Mouse (Mus musculus) embryonic facial prominence, embryonic 11.5 days (tissue): ENCODE data around the gene Ddx49. TPM values are rescaled to one million over a fixed set of nuclear protein-coding genes. Genes with fewer than 3 reads are reported as not detected.
A peak's percentile ranks its signal among the peaks of the same experiment; 100 is the strongest.

ENCODE experiments used
- ATAC-seq: fragments of 200-750 bp; cut with Nextera tagmentation; replicated peaks from 2 replicates; pipeline ENCODE4 v1.8.0; 2017; ENCODE audit warnings: low read depth; ENCODE audit not compliant: insufficient number of reproducible peaks, low FRiP score, low TSS enrichment
- DNase-seq: peaks from one replicate; pipeline ENCODE4 v3.0.0-alpha.2; 2015; ENCODE audit warnings: low spot score
- H3K27ac ChIP-seq: fragments of 300-500 bp; sonication (generic); replicated peaks from 2 replicates; pipeline ENCODE4 v1.5.1; 2014; ENCODE audit warnings: mild to moderate bottlenecking, low read depth, low read length, control low read depth
- H3K27me3 ChIP-seq: fragments of 300-500 bp; sonication (generic); 2 replicates; pipeline ENCODE4 v1.6.1; 2014; ENCODE audit warnings: mild to moderate bottlenecking, low read length, moderate library complexity, mixed read lengths; ENCODE audit not compliant: control insufficient read depth, insufficient read depth
- H3K36me3 ChIP-seq: fragments of 300-500 bp; sonication (generic); replicated peaks from 2 replicates; pipeline ENCODE4 v1.6.1; 2014; ENCODE audit warnings: low read depth, mild to moderate bottlenecking, low read length, moderate library complexity, mixed read lengths; ENCODE audit not compliant: control insufficient read depth, insufficient read depth
- H3K4me1 ChIP-seq: fragments of 300-500 bp; sonication (generic); 2 replicates; pipeline ENCODE4 v1.6.1; 2014; ENCODE audit warnings: low read length, mixed read lengths; ENCODE audit not compliant: control insufficient read depth, insufficient read depth
- H3K4me2 ChIP-seq: fragments of 300-500 bp; sonication (generic); 2 replicates; pipeline ENCODE4 v1.6.1; 2014; ENCODE audit warnings: low read depth, mild to moderate bottlenecking, control low read depth, low read length, moderate library complexity
- H3K4me3 ChIP-seq: fragments of 300-500 bp; sonication (generic); 2 replicates; pipeline ENCODE4 v1.5.1; 2014; ENCODE audit warnings: low read depth, low read length, control low read depth
- H3K9ac ChIP-seq: fragments of 300-500 bp; sonication (generic); replicated peaks from 2 replicates; pipeline ENCODE4 v1.6.1; 2014; ENCODE audit warnings: mild to moderate bottlenecking, control low read depth, low read length
- H3K9me3 ChIP-seq: fragments of 300-500 bp; sonication (generic); replicated peaks from 2 replicates; pipeline ENCODE4 v1.6.1; 2016; ENCODE audit warnings: mild to moderate bottlenecking, low read length, inconsistent platforms, mixed read lengths; ENCODE audit not compliant: control insufficient read depth
- WGBS: fragments of 180-500 bp; shearing (Covaris S2); extraction: QIAGEN DNeasy Blood & Tissue Kit; methylation state at CpG from one replicate; pipeline ENCODE4 v1.1.7; 2014; 5-methylcytosine and 5-hydroxymethylcytosine counted together
- polyA plus RNA-seq: library from polyadenylated mRNA; unstranded; fragments of >200 nt; fragmentation: Nextera tagmentation; extraction: Ambion mirVana; gene quantifications from 2 replicates; pipeline ENCODE4 v1.2.1, GENCODE M21; 2014

The Ddx49 gene
- polyA plus RNA-seq, 1 experiment from 2014 or later: 51.4 TPM

- Histone ChIP-seq H3K36me3 (peaks cover 26% of the 10 kb centered on the region), H3K9ac (peak overlapping the region; percentile 99), H3K4me2 (peak overlapping the region; percentile 74), H3K4me1 (no peaks in the 10 kb centered on the region), H3K9me3 (no peaks in the 10 kb centered on the region), H3K4me3 (peak overlapping the region; percentile 84), H3K27me3 (no peaks in the 10 kb centered on the region), H3K27ac (peak overlapping the region; percentile 64)
- DNase-seq (peak; percentile 32), ATAC-seq (peak; percentile 56)
- under 1% methylated on average over 55 of the region's 55 CpGs for WGBS
Measured at GRCm38 (mm10) chr8:70283136-70284077, 18.9 kb downstream of the Ddx49 start.

GRCm38 (mm10) chr8:70282603-70283135 is 19.6 kb downstream of the Ddx49 start, which contains the start of gene Homer3:
Gene Homer3, plus strand, starts transcription at chr8:70282827.
- H3K36me3 ChIP-seq: peaks cover 22% of the 10 kb centered on the region
- WGBS: under 1% methylated on average over 35 of the region's 36 CpGs
- peak; percentile 89 for ATAC-seq
- peak within 1 kb of the TSS; percentile 74 for H3K4me2 ChIP-seq
- peak within 1 kb of the TSS; percentile 84 for H3K4me3 ChIP-seq
- peak; percentile 93 for DNase-seq
- no peaks in the 10 kb centered on the region for H3K9me3 ChIP-seq
- H3K27ac ChIP-seq: peak within 1 kb of the TSS; percentile 64
- H3K9ac ChIP-seq: peak within 1 kb of the TSS; percentile 99
- no peaks in the 10 kb centered on the region for H3K4me1 ChIP-seq
- no peaks in the 10 kb centered on the region for H3K27me3 ChIP-seq

- Histone ChIP-seq H3K27me3 (no peaks in the 10 kb centered on the region), H3K9me3 (no peaks in the 10 kb centered on the region), H3K9ac (no peak overlapping the region), H3K4me3 (no peak overlapping the region), H3K36me3 (peaks cover 13% of the 10 kb centered on the region), H3K4me1 (no peaks in the 10 kb centered on the region), H3K4me2 (no peak overlapping the region), H3K27ac (no peak overlapping the region)
- WGBS: 61% methylated on average over 3 of the region's 3 CpGs
- DNase-seq (no peak), ATAC-seq (no peak)
Measured at GRCm38 (mm10) chr8:70281001-70281400, 21.3 kb downstream of the Ddx49 start.

GRCm38 (mm10) chr8:70279266-70279665 is 23.0 kb downstream of the Ddx49 start:
- H3K9ac ChIP-seq: 0 out of 2 replicates have a peak overlapping the region, but pooled peaks have one; percentile 32
- no peaks in the 10 kb centered on the region for H3K36me3 ChIP-seq
- H3K9me3 ChIP-seq: no peaks in the 10 kb centered on the region
- DNase-seq: no peak
- 0 out of 2 replicates have a peak overlapping the region, but pooled peaks have one; percentile 2 for H3K27ac ChIP-seq
- H3K4me1 ChIP-seq: no peaks in the 10 kb centered on the region
- no peak for ATAC-seq
- no peaks in the 10 kb centered on the region for H3K27me3 ChIP-seq
- no peak overlapping the region for H3K4me3 ChIP-seq
- 49% methylated on average over 8 of the region's 8 CpGs for WGBS
- H3K4me2 ChIP-seq: no peak overlapping the region

GRCm38 (mm10) chr8:70278175-70278574 is 24.1 kb downstream of the Ddx49 start:
- no peak overlapping the region for H3K4me2 ChIP-seq
- ATAC-seq (no peak), DNase-seq (no peak)
- no peaks in the 10 kb centered on the region for H3K9me3 ChIP-seq
- H3K27ac ChIP-seq: no peak overlapping the region
- no peak overlapping the region for H3K4me3 ChIP-seq
- H3K27me3 ChIP-seq: no peaks in the 10 kb centered on the region
- no peaks in the 10 kb centered on the region for H3K4me1 ChIP-seq
- H3K9ac ChIP-seq: no peak overlapping the region
- 72% methylated on average over 15 of the region's 15 CpGs for WGBS
- no peaks in the 10 kb centered on the region for H3K36me3 ChIP-seq

GRCm38 (mm10) chr8:70276476-70276875 is 25.8 kb downstream of the Ddx49 start:
- ATAC-seq (no peak), DNase-seq (no peak)
- Histone ChIP-seq H3K9ac (no peak overlapping the region), H3K4me1 (no peaks in the 10 kb centered on the region), H3K4me3 (no peak overlapping the region), H3K9me3 (no peaks in the 10 kb centered on the region), H3K36me3 (no peaks in the 10 kb centered on the region), H3K4me2 (no peak overlapping the region), H3K27me3 (no peaks in the 10 kb centered on the region), H3K27ac (no peak overlapping the region)
- 80% methylated on average over 3 of the region's 3 CpGs for WGBS

- Histone ChIP-seq H3K9me3 (no peaks in the 10 kb centered on the region), H3K4me3 (no peak overlapping the region), H3K9ac (no peak overlapping the region), H3K36me3 (no peaks in the 10 kb centered on the region), H3K27me3 (no peaks in the 10 kb centered on the region), H3K4me2 (no peak overlapping the region), H3K27ac (no peak overlapping the region), H3K4me1 (no peaks in the 10 kb centered on the region)
- no peak for DNase-seq
- no peak for ATAC-seq
Measured at GRCm38 (mm10) chr8:70274350-70274749, 27.9 kb downstream of the Ddx49 start.

GRCm38 (mm10) chr8:70272949-70273348 is 29.3 kb downstream of the Ddx49 start:
- no peak overlapping the region for H3K4me2 ChIP-seq
- H3K9ac ChIP-seq: no peak overlapping the region
- DNase-seq (no peak), ATAC-seq (peak; percentile 47; the same call in 1 of the 2 replicates)
- H3K4me3 ChIP-seq: no peak overlapping the region
- WGBS: 48% methylated on average over 3 of the region's 3 CpGs
- H3K9me3 ChIP-seq: no peaks in the 10 kb centered on the region
- H3K27ac ChIP-seq: no peak overlapping the region
- no peaks in the 10 kb centered on the region for H3K27me3 ChIP-seq
- no peaks in the 10 kb centered on the region for H3K4me1 ChIP-seq
- no peaks in the 10 kb centered on the region for H3K36me3 ChIP-seq
